Mouse (Mus musculus) cortical plate, adult 2 months (tissue): ENCODE results near the gene Pcgf1.

Experiments
- CTCF ChIP-seq: fragments of 200-500 bp; IDR thresholded peaks from 2 replicates; pipeline ENCODE4 v1.5.1; 2011; ENCODE audit warnings: mild to moderate bottlenecking, control low read depth, low read length; ENCODE audit not compliant: insufficient read depth; ENCODE audit errors: extremely low read depth
- POLR2A ChIP-seq: fragments of 200-500 bp; IDR thresholded peaks from 2 replicates; pipeline ENCODE4 v1.6.1; 2011; ENCODE audit warnings: mild to moderate bottlenecking, low read length, control low read depth; ENCODE audit not compliant: insufficient read depth; ENCODE audit errors: extremely low read depth

- no peak for TF ChIP-seq POLR2A
- no peak for TF ChIP-seq CTCF
These were observed 37.1 kb upstream of the Pcgf1 start for GRCm38 (mm10) chr6:83040601-83041000.
